Mouse (Mus musculus): ENCODE measurements around the gene Zfp61. TPM values are rescaled to one million over a fixed set of nuclear protein-coding genes. Genes with fewer than 3 reads are reported as not detected.

The Zfp61 gene
- polyA plus RNA-seq (2012; fragmentation: generic; extraction: Trizol): 10 to 100 TPM in 1 of 2 experiments, 1 to 10 TPM in 1; 1.9 to 12.7 TPM

DNA sequence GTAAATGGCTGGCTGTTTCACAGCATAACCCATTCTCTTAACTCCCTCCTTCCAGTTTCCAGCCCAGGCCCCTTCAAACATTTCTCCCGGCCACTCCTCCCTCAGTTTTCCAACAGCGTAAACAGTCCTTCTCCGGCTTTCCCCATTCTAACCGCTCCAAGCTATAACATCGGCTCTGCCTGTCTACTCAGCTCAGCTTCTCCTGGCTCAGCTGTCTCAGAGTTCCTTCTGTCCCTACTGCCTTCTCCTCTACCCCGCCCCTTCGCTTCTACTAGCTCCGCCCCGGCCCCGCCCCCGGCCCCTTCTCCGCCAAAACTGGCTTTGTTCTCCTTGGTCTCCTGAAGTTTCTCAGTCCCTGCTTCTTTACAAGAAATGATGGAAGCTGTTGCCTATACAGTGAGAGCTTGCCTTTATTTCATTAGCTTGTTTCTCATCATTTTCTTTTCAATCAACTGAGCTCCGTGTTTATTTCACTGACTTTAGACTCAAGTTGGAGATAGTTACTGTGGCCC is at the start of gene Zfp61:
TSS of gene Zfp61 (minus strand) at position 462 of the 512 bp plus-strand sequence.

DNA sequence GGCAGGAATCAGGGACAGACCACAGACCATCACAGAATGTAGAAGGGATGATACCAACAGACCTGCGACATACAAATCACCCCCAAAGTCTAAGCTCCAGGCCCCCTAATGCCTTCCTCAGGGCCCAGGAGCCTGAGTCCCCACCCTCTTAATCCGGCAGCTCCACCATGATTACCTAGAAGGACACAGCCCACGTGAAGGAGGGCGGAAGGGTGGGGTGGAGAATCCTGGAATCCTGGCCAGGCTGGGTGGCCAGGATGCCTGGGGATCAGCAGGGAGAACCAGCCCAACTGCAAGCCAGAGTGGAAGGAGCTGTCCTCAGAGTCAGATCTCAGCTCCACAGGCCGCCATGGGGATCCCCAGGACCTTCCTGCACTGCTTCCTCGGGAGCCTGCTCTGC is 47.9 kb upstream of the Zfp61 start, which contains the start of gene Lypd5:
TSS of gene Lypd5 (plus strand) at position 301 of the 400 bp plus-strand sequence.

DNA sequence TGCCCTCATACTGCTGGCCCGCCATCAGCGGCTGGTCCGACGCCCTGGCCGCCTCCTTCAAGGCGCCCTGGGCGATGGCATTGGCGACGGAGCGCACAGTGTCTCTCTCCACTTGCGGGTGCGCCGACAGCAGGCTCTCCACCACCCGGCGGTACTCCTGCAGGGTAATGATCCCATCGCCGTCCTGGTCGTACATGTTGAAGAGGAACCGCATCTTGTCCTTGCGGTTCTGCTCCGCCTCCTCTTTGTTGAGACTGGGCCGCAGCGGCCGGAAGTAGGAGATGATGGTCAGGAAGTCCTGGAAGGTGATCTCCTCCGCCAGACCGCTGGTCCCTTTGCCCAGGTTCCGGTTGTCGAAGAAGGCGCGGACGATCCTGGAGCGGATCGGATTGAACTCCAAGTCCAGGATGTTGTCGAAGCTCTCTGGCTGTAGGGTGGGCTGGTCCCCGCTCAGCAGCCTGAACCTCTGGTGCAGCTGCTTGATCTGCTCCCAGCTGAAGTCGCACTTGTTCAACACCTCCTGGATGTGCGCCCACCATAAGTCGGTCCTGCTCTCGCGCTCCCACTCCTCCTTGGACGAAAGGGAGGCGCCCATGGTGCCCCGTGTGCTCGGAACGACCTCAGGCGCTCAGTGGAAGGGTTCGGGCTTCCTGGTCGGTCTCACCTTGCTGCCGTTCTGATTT is 32.4 kb upstream of the Zfp61 start, which contains the start of gene Tescl:
TSS of gene Tescl (minus strand) at position 633 of the 683 bp plus-strand sequence.

DNA sequence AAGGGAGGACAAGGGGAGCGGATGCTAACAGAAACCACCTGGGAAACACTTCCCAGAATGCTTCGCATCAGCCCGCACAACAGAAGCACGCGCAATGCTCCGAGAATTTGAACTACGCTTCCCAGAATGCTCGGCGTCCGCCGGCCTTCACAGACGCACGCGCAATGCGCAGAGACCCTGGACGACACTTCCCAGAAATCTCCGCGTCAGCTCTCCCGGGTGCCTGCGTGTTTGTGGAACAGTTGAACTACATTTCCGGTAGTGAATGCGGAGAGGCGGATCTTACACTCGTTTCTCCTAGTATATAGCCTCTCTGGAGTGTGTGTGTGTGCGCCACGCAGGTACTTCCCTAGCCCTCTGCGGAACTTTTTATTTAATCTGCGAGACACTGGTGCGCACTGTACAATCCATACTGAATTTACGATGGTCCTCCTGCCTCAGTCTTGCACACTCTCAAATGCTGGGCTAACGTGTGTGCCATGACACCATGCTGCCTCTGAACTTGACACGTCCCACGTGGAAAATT is 15.6 kb upstream of the Zfp61 start, which contains the start of gene Zfp94:
TSS of gene Zfp94 (minus strand) at position 100 of the 526 bp plus-strand sequence.

DNA sequence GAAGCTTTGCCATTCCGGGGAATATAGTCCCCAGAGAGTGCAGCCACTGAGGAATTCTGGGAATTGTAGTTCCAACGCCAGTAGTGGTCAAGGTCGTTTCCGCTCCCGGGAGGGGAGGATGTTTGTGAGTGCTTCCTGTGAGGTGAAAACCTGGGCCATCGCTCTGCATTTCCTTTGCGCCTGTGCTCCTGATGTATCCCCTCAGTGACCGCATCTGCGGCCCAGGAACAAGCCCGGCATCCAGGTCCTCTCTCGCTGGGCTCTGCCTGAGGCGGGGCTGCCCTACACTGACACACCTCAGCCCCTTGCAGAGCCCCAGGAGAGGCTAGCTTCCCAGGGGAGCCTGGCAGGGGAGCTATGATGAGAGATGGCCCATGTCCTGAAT is 30.8 kb downstream of the Zfp61 start, which contains the start of gene Zfp93:
TSS of gene Zfp93 (plus strand) at position 133 of the 385 bp plus-strand sequence.

DNA sequence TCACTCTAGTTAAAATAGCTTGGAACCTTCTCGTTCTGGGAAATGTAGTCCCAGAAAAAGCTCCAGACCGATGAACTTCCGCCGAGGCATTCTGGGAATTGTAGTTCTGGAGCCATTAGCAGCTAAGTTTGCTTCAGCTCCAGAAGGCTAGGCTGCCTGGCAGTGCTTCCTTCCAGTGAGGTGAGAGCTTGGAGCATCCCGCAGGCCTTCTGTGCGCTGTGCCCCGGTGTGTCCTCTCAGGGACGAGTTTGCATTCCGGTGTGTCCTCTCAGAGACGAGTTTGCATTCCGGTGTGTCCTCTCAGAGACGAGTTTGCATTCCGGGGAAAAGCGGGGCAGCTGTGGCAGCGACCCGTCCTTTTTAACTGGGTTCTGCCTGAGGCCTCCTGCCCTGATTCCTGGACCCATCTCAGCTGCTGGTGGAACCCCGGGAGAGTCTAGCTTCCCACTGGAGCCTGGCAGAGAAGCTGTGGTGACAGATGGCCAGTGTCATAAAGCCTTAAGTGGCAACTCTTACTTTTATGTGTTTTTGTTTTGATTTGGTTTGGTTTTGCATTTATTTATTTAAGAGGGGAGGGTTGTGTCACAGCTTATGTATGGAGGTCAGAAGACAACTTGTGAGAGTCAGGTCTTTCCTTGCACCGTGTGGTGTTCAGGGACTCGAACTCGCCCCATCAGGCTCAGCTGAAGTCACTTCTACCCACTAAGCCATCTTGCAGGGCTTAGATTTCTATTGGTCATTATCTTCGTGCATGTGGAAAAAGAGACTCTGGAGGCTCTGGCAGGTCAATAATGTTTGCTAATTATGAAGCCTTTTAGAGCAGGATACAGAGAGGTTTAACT is 46.2 kb downstream of the Zfp61 start, which contains the start of gene Zfp108:
TSS of gene Zfp108 (plus strand) at position 162 of the 842 bp plus-strand sequence.

Other genes starting within 250 kb of the Zfp61 start
- gene Vmn1r183, start 248.0 kb downstream of the Zfp61 start, polyA plus RNA-seq (2012; fragmentation: generic; extraction: Trizol): not detected
- 1 to 10 TPM in 1 of 2 experiments, under 1 TPM in 1; 0.62 to 5.6 TPM for gene Zfp180, start 219.3 kb downstream of the Zfp61 start, polyA plus RNA-seq (2012; fragmentation: generic; extraction: Trizol)
- 1 to 10 TPM in 1 of 2 experiments, under 1 TPM in 1; 0.08 to 2.1 TPM for gene Zfp112, start 188.9 kb downstream of the Zfp61 start, polyA plus RNA-seq (2012; fragmentation: generic; extraction: Trizol)
- gene Zfp235, start 167.1 kb downstream of the Zfp61 start, polyA plus RNA-seq (2012; fragmentation: generic; extraction: Trizol): 1 to 10 TPM; 1.0 to 3.9 TPM
- under 1 TPM in 1 of 2 experiments, not detected in 1; 0.01 TPM for gene Zfp114, start 126.2 kb downstream of the Zfp61 start, polyA plus RNA-seq (2012; fragmentation: generic; extraction: Trizol)
- gene Zfp111, start 89.8 kb downstream of the Zfp61 start, polyA plus RNA-seq (2012; fragmentation: generic; extraction: Trizol): 1 to 10 TPM in 1 of 2 experiments, under 1 TPM in 1; 0.41 to 1.6 TPM
- gene Zfp109, start 63.7 kb downstream of the Zfp61 start, polyA plus RNA-seq (2012; fragmentation: generic; extraction: Trizol): under 1 TPM; 0.05 to 0.38 TPM
- 1 to 10 TPM in 1 of 2 experiments, under 1 TPM in 1; 0.07 to 1.8 TPM for gene Zfp108, start 46.4 kb downstream of the Zfp61 start, polyA plus RNA-seq (2012; fragmentation: generic; extraction: Trizol)
- 1 to 10 TPM in 1 of 2 experiments, under 1 TPM in 1; 0.62 to 4.0 TPM for gene Zfp93, start 30.8 kb downstream of the Zfp61 start, polyA plus RNA-seq (2012; fragmentation: generic; extraction: Trizol)
- 1 to 10 TPM; 1.1 to 4.7 TPM for gene Zfp94, start 15.4 kb upstream of the Zfp61 start, polyA plus RNA-seq (2012; fragmentation: generic; extraction: Trizol)
- not detected for gene Tescl, start 32.7 kb upstream of the Zfp61 start, polyA plus RNA-seq (2012; fragmentation: generic; extraction: Trizol)
- not detected for gene Lypd5, start 48.0 kb upstream of the Zfp61 start, polyA plus RNA-seq (2012; fragmentation: generic; extraction: Trizol)
- gene Kcnn4, start 69.0 kb upstream of the Zfp61 start, polyA plus RNA-seq (2012; fragmentation: generic; extraction: Trizol): 10 to 100 TPM; 28.9 to 90.8 TPM
- gene Smg9, start 98.4 kb upstream of the Zfp61 start, polyA plus RNA-seq (2012; fragmentation: generic; extraction: Trizol): 10 to 100 TPM; 16.1 to 17.6 TPM
- gene Irgc1, start 151.1 kb upstream of the Zfp61 start, polyA plus RNA-seq (2012; fragmentation: generic; extraction: Trizol): under 1 TPM in 1 of 2 experiments, not detected in 1; 0.07 TPM
- gene Plaur, start 161.3 kb upstream of the Zfp61 start, polyA plus RNA-seq (2012; fragmentation: generic; extraction: Trizol): 10 to 100 TPM in 1 of 2 experiments, 1 to 10 TPM in 1; 5.0 to 32.8 TPM
- under 1 TPM; 0.27 to 0.57 TPM for gene Cadm4, start 180.8 kb upstream of the Zfp61 start, polyA plus RNA-seq (2012; fragmentation: generic; extraction: Trizol)
- gene Zfp428, start 205.8 kb upstream of the Zfp61 start, polyA plus RNA-seq (2012; fragmentation: generic; extraction: Trizol): 10 to 100 TPM; 25.3 to 58.2 TPM
- under 1 TPM; 0.06 to 0.09 TPM for gene AC161166.1, start 211.2 kb upstream of the Zfp61 start, polyA plus RNA-seq (2012; fragmentation: generic; extraction: Trizol)
- 10 to 100 TPM in 1 of 2 experiments, 1 to 10 TPM in 1; 2.1 to 10.9 TPM for gene Irgq, start 229.5 kb upstream of the Zfp61 start, polyA plus RNA-seq (2012; fragmentation: generic; extraction: Trizol)
- under 1 TPM in 1 of 2 experiments, not detected in 1; 0.13 TPM for gene Pinlyp, start 244.9 kb upstream of the Zfp61 start, polyA plus RNA-seq (2012; fragmentation: generic; extraction: Trizol)
- gene Xrcc1, start 245.1 kb upstream of the Zfp61 start, polyA plus RNA-seq (2012; fragmentation: generic; extraction: Trizol): 10 to 100 TPM; 39.6 to 44.0 TPM